Mouse (Mus musculus) midbrain, embryonic 14.5 days (tissue): ENCODE results near the gene Atp6v1f. TPM values are rescaled to one million over a fixed set of nuclear protein-coding genes. Genes with fewer than 3 reads are reported as not detected.

Experiments used
- ATAC-seq: fragments of 200-750 bp; cut with Nextera tagmentation; 2 replicates; pipeline ENCODE4 v1.8.0; 2017; ENCODE audit warnings: moderate number of reproducible peaks, moderate library complexity; ENCODE audit not compliant: low FRiP score, low TSS enrichment
- DNase-seq: peaks from one replicate; pipeline ENCODE4 v3.0.0-alpha.2; 2015
- H3K27ac ChIP-seq: fragments of 300-500 bp; sonication (generic); replicated peaks from 2 replicates; pipeline ENCODE4 v1.5.1; 2014; ENCODE audit warnings: mild to moderate bottlenecking, low read depth, low read length, moderate library complexity
- H3K27me3 ChIP-seq: fragments of 300-500 bp; sonication (generic); 2 replicates; pipeline ENCODE4 v1.6.1; 2014; ENCODE audit warnings: low read length, control low read depth, mixed read lengths; ENCODE audit not compliant: control insufficient read depth, insufficient read depth
- H3K36me3 ChIP-seq: fragments of 300-500 bp; sonication (generic); 2 replicates; pipeline ENCODE4 v1.6.1; 2014; ENCODE audit warnings: low read length, control low read depth; ENCODE audit not compliant: control insufficient read depth, insufficient read depth
- H3K4me1 ChIP-seq: fragments of 300-500 bp; sonication (generic); 2 replicates; pipeline ENCODE4 v1.6.1; 2014; ENCODE audit warnings: mild to moderate bottlenecking, antibody characterized with exemption, low read length, control low read depth; ENCODE audit not compliant: control insufficient read depth, insufficient read depth
- H3K4me2 ChIP-seq: fragments of 300-500 bp; sonication (generic); 2 replicates; pipeline ENCODE4 v1.6.1; 2014; ENCODE audit warnings: mild to moderate bottlenecking, low read length, moderate library complexity
- H3K4me3 ChIP-seq: fragments of 300-500 bp; sonication (generic); replicated peaks from 2 replicates; pipeline ENCODE4 v1.5.1; 2014; ENCODE audit warnings: low read depth, low read length
- H3K9ac ChIP-seq: fragments of 300-500 bp; sonication (generic); replicated peaks from 2 replicates; pipeline ENCODE4 v1.6.1; 2014; ENCODE audit warnings: mild to moderate bottlenecking, low read length, moderate library complexity
- H3K9me3 ChIP-seq: fragments of 300-500 bp; sonication (generic); 2 replicates; pipeline ENCODE4 v1.6.1; 2016; ENCODE audit warnings: low read length, control low read depth, mixed read lengths; ENCODE audit not compliant: control insufficient read depth
- WGBS: fragments of 180-500 bp; shearing (Covaris S2); extraction: QIAGEN DNeasy Blood & Tissue Kit; methylation state at CpG from one replicate; pipeline ENCODE4 v1.1.7; 2014; 5-methylcytosine and 5-hydroxymethylcytosine counted together
- polyA plus RNA-seq: library from polyadenylated mRNA; unstranded; fragments of >200 nt; fragmentation: Nextera tagmentation; extraction: Ambion mirVana; gene quantifications from 2 replicates; pipeline ENCODE4 v1.2.1, GENCODE M21; 2014

Atp6v1f gene
- polyA plus RNA-seq, 1 experiment from 2014 or later, result 318 TPM

DNA sequence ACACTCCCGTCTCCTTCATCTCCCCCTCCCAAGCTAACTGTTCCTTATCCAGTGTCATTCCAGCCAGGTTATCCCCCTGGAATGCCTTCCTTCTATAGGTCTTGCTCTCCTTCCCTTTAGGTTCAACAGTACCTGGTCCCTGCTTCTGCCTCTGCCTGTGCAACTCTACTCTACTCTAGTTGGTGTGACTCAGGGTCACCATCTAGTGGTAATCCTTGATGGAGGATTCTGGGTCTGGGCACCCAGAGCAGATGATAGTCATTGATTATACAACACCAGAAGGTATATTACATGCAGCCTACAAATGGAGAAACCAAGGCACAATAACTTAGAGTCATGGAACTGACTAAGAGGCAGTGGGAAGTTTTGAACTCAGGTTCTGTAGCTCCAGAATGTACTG lies 34.1 kb downstream of the Atp6v1f start:
- Histone ChIP-seq H3K4me3 (no peak overlapping the region), H3K4me2 (no peak overlapping the region), H3K9me3 (no peaks in the 10 kb centered on the region), H3K36me3 (no peaks in the 10 kb centered on the region), H3K27me3 (peaks cover 11% of the 10 kb centered on the region), H3K27ac (no peak overlapping the region), H3K4me1 (no peaks in the 10 kb centered on the region), H3K9ac (no peak overlapping the region)
- ATAC-seq, result no peak
- 84% methylated on average over 1 of the region's 1 CpGs for WGBS
- no peak for DNase-seq

DNA sequence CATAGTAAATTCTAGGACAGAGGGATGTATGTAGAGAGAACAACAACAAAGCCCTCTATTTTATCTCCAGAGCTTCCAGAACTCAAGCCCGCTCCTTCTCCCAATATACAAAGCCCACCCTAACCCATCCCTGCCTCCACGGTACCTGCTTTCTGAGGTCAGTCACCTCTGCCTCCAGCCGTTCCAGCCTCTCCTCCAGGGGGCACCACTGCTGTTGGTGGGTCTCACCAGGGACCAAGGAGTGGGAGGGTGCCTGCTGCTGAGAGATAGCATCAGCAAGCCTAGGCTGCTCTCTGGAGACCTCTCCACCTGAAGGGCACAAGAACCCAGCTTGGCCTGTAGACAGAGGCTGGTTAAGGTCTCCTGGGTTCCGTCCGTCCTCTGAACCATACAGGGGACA lies 38.0 kb downstream of the Atp6v1f start:
- Histone ChIP-seq H3K27ac (no peak overlapping the region), H3K27me3 (peaks cover 30% of the 10 kb centered on the region; the same call in 1 of the 2 replicates), H3K36me3 (no peaks in the 10 kb centered on the region), H3K4me1 (peaks cover 8% of the 10 kb centered on the region; the same call in 1 of the 2 replicates), H3K4me2 (no peak overlapping the region), H3K9me3 (no peaks in the 10 kb centered on the region), H3K4me3 (no peak overlapping the region), H3K9ac (no peak overlapping the region)
- DNase-seq, result no peak
- ATAC-seq, result no peak
- WGBS, result 84% methylated on average over 5 of the region's 5 CpGs

DNA sequence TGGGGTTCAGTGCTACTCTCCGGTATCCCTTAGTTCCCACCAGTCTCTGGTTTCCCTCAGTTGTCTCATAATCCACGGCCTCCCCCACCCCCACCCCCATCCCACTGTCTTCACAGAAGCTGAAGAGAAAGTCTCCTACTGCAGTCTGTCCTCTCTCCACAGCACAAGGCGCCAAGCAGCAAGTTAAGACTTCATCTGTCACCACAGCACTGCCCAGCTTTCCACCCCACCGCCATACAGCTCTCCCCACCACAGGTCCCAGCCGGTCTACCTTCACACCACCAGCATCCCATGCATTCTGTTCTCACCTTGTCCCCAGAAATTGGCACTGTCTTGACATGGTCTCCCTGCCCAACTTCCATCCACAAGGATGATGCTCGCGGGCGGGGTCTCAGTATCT lies 39.3 kb downstream of the Atp6v1f start:
- 20% methylated on average over 8 of the region's 8 CpGs for WGBS
- Histone ChIP-seq H3K27ac (no peak overlapping the region), H3K9ac (no peak overlapping the region), H3K4me3 (peak overlapping the region; percentile 40), H3K4me1 (peaks cover 8% of the 10 kb centered on the region; the same call in 1 of the 2 replicates), H3K27me3 (peaks cover 30% of the 10 kb centered on the region; the same call in 1 of the 2 replicates), H3K9me3 (no peaks in the 10 kb centered on the region), H3K4me2 (peak overlapping the region; percentile 67), H3K36me3 (no peaks in the 10 kb centered on the region)
- ATAC-seq (no peak), DNase-seq (no peak)

DNA sequence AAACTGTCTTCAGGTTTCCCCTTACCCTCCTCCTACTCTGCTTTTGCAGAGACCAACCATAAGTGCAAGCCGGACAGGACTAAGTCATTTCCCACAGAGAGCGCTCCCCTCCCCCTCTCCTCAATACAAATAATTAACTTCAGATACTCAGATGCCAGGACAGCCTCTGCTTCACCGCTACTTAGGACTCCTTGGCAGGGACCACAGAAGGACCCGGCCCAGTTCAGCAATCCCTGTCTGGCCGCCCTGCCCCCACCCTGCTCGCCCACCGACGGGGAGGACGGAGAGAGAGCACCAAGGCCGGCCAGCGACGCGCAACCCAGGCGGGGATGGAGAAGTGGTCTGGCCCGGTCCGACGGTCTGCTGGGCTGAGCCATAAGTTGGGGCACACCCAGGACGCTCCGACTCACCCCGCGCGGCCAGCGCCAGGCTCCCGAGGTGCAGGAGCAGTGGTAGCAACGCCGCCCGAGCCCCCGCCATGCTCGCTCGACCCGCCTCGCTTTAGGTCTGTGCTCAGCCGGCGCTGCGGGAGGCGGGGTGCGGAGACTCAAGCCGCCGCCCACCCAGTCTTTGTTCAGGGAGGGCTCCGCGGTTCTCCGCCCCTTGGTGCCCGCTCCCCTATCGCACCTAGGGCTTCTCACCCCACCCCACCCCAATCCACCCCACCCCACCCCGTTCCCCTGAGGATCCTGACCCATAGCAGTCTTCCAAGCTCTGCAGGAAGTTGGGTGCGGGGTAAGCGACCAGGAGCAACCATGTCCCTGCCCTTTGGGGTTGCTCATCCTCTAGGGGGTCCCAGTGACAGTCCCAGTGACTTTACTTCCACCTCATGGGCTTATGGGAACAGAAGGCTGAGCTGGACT lies 40.2 kb downstream of the Atp6v1f start, which contains the start of gene Kcp:
Kcp (minus strand) TSS at position 506 of the 863 bp plus-strand sequence.
- ATAC-seq (peak; percentile 50), DNase-seq (peak; percentile 65)
- peaks cover 30% of the 10 kb centered on the region; the same call in 1 of the 2 replicates for H3K27me3 ChIP-seq
- 1% methylated on average over 44 of the region's 47 CpGs for WGBS
- peak within 1 kb of the TSS; percentile 47 for H3K9ac ChIP-seq
- peak within 1 kb of the TSS; percentile 40 for H3K4me3 ChIP-seq
- H3K4me2 ChIP-seq, result peak within 1 kb of the TSS; percentile 67
- H3K4me1 ChIP-seq, result peaks cover 8% of the 10 kb centered on the region; the same call in 1 of the 2 replicates
- H3K9me3 ChIP-seq, result no peaks in the 10 kb centered on the region
- H3K36me3 ChIP-seq, result no peaks in the 10 kb centered on the region
- no peak within 1 kb of the TSS for H3K27ac ChIP-seq

DNA sequence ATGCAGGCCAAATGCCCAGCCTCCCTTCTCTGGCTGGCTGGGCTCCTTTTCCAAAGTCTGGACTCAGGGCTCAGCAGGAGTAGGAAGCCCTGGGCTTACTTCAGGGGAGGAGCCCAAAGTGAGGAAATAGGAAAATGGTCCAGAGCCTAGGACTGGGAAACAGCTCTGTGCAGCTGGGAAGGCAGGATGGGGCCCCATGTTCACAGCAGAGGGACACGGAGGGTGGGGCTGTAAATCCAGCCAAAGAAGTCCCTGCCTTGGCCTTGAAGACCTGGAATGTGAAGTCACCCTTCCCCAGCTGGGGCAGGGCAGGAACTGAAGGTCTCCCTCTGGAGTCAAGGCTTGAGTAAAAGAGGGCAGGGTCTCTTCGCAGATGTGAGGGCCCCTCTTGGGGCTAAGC lies 41.6 kb downstream of the Atp6v1f start:
- Histone ChIP-seq H3K4me2 (no peak overlapping the region), H3K36me3 (no peaks in the 10 kb centered on the region), H3K27ac (no peak overlapping the region), H3K9ac (no peak overlapping the region), H3K27me3 (peaks cover 30% of the 10 kb centered on the region; the same call in 1 of the 2 replicates), H3K4me3 (no peak overlapping the region), H3K9me3 (no peaks in the 10 kb centered on the region), H3K4me1 (peaks cover 17% of the 10 kb centered on the region; the same call in 1 of the 2 replicates)
- ATAC-seq (no peak), DNase-seq (no peak)
- WGBS, result 36% methylated on average over 2 of the region's 2 CpGs

DNA sequence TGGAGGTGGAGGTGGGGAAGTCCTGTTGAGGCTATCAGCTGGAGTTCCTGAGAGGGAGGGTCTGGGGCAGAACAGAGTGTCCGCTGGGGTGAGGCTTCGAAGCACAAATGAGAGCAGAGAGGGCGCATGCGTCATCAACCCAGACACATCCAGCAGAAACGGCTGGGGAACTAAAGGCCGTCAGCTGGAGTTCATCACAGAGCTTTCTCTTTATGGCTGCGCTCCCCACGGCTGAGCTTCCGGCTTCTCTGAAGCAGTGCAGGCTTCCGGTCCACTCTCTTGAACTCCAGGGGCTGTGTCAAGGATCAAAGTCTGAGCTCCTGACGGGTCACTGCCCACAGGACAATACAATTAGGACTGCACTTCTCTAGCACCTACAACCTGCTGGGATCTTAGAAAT lies 45.8 kb downstream of the Atp6v1f start:
- Histone ChIP-seq H3K9ac (no peak overlapping the region; the same call in 1 of the 2 replicates), H3K4me3 (peak overlapping the region; percentile 15; the same call in 1 of the 2 replicates), H3K4me2 (peak overlapping the region; percentile 52), H3K36me3 (no peaks in the 10 kb centered on the region), H3K27ac (no peak overlapping the region), H3K4me1 (peaks cover 9% of the 10 kb centered on the region; the same call in 1 of the 2 replicates), H3K9me3 (no peaks in the 10 kb centered on the region), H3K27me3 (peaks cover 13% of the 10 kb centered on the region; the same call in 1 of the 2 replicates)
- DNase-seq (peak; percentile 74), ATAC-seq (peak; percentile 31; the same call in 1 of the 2 replicates)
- WGBS, result under 1% methylated on average over 11 of the region's 11 CpGs

DNA sequence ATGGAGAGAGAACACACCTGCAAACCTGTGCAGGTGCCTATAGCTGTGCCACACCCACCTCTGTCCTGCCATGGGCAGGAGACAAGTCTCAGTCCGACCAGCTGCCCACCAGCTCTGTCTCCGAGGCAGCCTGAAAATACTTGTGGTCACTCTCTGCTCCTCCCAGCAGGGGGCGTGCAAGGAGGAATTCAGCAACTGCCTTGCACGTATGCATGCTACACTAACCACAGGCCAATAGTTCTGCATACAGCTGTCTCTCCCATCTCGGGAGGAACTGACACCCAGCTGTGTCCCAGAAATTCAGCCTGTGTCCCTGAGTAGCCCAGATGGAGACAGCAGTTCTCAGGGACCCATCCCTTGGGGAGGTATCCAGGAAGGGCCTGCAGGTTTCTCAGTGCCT lies 49.6 kb downstream of the Atp6v1f start:
- Histone ChIP-seq H3K4me1 (peaks cover 9% of the 10 kb centered on the region; the same call in 1 of the 2 replicates), H3K27ac (no peak overlapping the region), H3K9me3 (no peaks in the 10 kb centered on the region), H3K27me3 (no peaks in the 10 kb centered on the region), H3K4me3 (no peak overlapping the region), H3K4me2 (no peak overlapping the region), H3K36me3 (no peaks in the 10 kb centered on the region), H3K9ac (no peak overlapping the region)
- ATAC-seq, result no peak
- WGBS, result 5% methylated on average over 5 of the region's 5 CpGs
- peak; percentile 67 for DNase-seq
